Mouse (Mus musculus): Measurements from ENCODE around the gene Hemk1. TPM values are rescaled to one million over a fixed set of nuclear protein-coding genes. Genes with fewer than 3 reads are reported as not detected.

The Hemk1 gene
- polyA plus RNA-seq, 1 experiment: 25.5 TPM

DNA sequence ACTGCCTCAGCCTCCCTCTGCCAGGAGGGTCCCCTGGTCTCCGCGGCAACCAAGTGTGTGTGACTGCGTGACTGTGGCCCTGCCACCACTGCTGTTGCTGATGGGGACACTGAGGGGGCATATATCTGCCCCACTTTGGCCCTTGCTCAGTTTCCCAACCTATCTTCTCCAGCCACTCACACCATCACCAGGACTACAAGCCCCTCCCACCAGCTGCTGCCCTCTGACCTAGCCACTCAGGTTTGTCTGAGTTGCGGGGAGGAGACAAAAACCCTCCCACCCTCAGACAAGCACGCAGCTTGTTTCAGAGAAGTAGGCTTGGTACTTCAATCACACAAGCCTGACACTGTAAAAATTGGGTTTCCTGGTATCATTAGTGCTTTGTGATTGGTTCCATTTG is 37.3 kb upstream of the Hemk1 start:
- DNase-seq: no peak
- Histone ChIP-seq H3K36me3 (ENCODE audit: control insufficient read depth, insufficient read depth, low read length) (no peaks in the 10 kb centered on the region), H3K27ac (ENCODE audit: control insufficient read depth, insufficient read depth, low read length) (no peak overlapping the region), H3K4me1 (replicated peaks; ENCODE audit: control insufficient read depth, insufficient read depth, low read length) (no peaks in the 10 kb centered on the region), H3K4me3 (ENCODE audit: control insufficient read depth, insufficient read depth, low read length) (no peak overlapping the region), H3K27me3 (ENCODE audit: control insufficient read depth, insufficient read depth, low read length) (peaks cover 15% of the 10 kb centered on the region)
- WGBS: 40% methylated on average over 5 of the region's 5 CpGs
- TF ChIP-seq CTCF (IDR thresholded peaks at IDR 0.05; ENCODE audit: borderline replicate concordance, control insufficient read depth, extremely low read depth, insufficient read depth, low read length, poor library complexity) (no peak), POLR2A (IDR thresholded peaks at IDR 0.05; ENCODE audit: control insufficient read depth, extremely low read depth, insufficient read depth, low read length, poor library complexity) (no peak)

DNA sequence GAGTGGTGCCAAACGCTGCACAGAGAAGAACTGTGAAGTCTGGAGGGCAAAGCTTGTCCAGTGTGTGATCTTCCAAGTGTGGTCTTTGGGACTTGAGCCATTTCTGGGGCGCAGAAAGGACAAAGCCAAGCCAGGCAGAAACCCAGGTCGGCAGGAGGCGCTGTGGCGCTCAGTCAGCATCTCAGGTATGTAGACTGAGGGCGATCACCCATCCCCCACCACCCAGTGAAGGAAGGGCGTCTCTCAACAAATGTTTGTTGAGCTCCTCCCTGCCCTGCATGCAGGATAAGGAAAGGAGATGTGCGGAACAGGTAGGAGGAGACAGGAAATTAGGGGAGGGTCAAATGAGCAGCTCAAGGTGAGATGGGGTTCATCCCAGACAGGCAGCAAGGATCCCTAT is 36.5 kb upstream of the Hemk1 start:
- WGBS: 31% methylated on average over 8 of the region's 8 CpGs
- Histone ChIP-seq H3K27ac (ENCODE audit: control insufficient read depth, insufficient read depth, low read length) (no peak overlapping the region), H3K4me1 (replicated peaks; ENCODE audit: control insufficient read depth, insufficient read depth, low read length) (no peaks in the 10 kb centered on the region), H3K4me3 (ENCODE audit: control insufficient read depth, insufficient read depth, low read length) (no peak overlapping the region), H3K36me3 (ENCODE audit: control insufficient read depth, insufficient read depth, low read length) (no peaks in the 10 kb centered on the region), H3K27me3 (ENCODE audit: control insufficient read depth, insufficient read depth, low read length) (peaks cover 14% of the 10 kb centered on the region)
- TF ChIP-seq POLR2A (IDR thresholded peaks at IDR 0.05; ENCODE audit: control insufficient read depth, extremely low read depth, insufficient read depth, low read length, poor library complexity): no peak
- 0 out of 2 replicates have a peak, but pooled peaks have one; percentile 15 for TF ChIP-seq CTCF (IDR thresholded peaks at IDR 0.05; ENCODE audit: borderline replicate concordance, control insufficient read depth, extremely low read depth, insufficient read depth, low read length, poor library complexity)
- peak; percentile 18 for DNase-seq

DNA sequence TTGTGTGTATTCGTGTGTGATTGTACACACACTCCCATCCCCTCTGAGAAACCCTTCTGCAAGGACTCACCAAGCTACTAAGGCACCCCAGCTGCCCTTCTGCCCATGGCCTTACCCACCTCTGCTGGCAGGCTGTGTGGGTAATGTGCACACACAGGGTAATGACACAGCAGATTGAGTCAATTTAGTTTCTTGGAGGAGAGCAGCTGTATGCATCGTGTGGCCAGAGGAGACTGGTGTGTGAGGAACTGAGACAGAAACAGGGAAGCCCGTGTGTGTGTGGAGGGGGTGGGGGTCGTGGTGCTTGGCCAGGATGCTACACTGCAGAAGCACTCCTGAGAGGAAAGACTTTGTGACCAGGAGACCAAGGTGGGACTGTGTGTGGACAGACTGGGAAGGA is 34.3 kb upstream of the Hemk1 start:
- no peak for DNase-seq
- no peaks in the 10 kb centered on the region for H3K36me3 ChIP-seq (ENCODE audit: control insufficient read depth, insufficient read depth, low read length)
- H3K4me3 ChIP-seq (ENCODE audit: control insufficient read depth, insufficient read depth, low read length): no peak overlapping the region
- H3K4me1 ChIP-seq (replicated peaks; ENCODE audit: control insufficient read depth, insufficient read depth, low read length): no peaks in the 10 kb centered on the region
- TF ChIP-seq POLR2A (IDR thresholded peaks at IDR 0.05; ENCODE audit: control insufficient read depth, extremely low read depth, insufficient read depth, low read length, poor library complexity): no peak
- TF ChIP-seq CTCF (IDR thresholded peaks at IDR 0.05; ENCODE audit: borderline replicate concordance, control insufficient read depth, extremely low read depth, insufficient read depth, low read length, poor library complexity): no peak
- no peak overlapping the region for H3K27ac ChIP-seq (ENCODE audit: control insufficient read depth, insufficient read depth, low read length)
- WGBS: 2% methylated on average over 4 of the region's 4 CpGs
- peaks cover under 1% of the 10 kb centered on the region; the same call in 1 of the 2 replicates for H3K27me3 ChIP-seq (ENCODE audit: control insufficient read depth, insufficient read depth, low read length)

DNA sequence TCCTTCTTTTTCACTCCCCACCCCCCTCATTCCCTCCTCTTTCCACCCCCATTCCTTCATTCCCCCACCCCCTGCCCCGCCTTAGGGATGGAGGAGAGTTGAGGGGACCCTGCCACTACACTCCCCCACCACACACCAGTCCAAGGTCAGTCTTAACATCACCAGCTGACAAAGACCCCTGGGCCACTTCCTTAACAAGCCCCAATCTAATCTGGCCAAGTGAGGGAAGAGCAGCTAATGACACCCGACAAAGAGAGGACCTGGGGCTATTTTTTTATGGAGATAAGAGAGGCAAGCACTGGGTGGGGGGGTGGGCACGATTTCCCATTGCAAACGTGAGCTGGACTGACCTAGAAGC is 31.9 kb upstream of the Hemk1 start:
- no peak for TF ChIP-seq POLR2A (IDR thresholded peaks at IDR 0.05; ENCODE audit: control insufficient read depth, extremely low read depth, insufficient read depth, low read length, poor library complexity)
- TF ChIP-seq CTCF (IDR thresholded peaks at IDR 0.05; ENCODE audit: borderline replicate concordance, control insufficient read depth, extremely low read depth, insufficient read depth, low read length, poor library complexity): no peak
- no peak overlapping the region for H3K4me3 ChIP-seq (ENCODE audit: control insufficient read depth, insufficient read depth, low read length)
- no peak overlapping the region for H3K27ac ChIP-seq (ENCODE audit: control insufficient read depth, insufficient read depth, low read length)
- 52% methylated on average over 4 of the region's 4 CpGs for WGBS
- no peaks in the 10 kb centered on the region for H3K36me3 ChIP-seq (ENCODE audit: control insufficient read depth, insufficient read depth, low read length)
- no peaks in the 10 kb centered on the region for H3K4me1 ChIP-seq (replicated peaks; ENCODE audit: control insufficient read depth, insufficient read depth, low read length)
- H3K27me3 ChIP-seq (ENCODE audit: control insufficient read depth, insufficient read depth, low read length): no peaks in the 10 kb centered on the region
- DNase-seq: no peak

DNA sequence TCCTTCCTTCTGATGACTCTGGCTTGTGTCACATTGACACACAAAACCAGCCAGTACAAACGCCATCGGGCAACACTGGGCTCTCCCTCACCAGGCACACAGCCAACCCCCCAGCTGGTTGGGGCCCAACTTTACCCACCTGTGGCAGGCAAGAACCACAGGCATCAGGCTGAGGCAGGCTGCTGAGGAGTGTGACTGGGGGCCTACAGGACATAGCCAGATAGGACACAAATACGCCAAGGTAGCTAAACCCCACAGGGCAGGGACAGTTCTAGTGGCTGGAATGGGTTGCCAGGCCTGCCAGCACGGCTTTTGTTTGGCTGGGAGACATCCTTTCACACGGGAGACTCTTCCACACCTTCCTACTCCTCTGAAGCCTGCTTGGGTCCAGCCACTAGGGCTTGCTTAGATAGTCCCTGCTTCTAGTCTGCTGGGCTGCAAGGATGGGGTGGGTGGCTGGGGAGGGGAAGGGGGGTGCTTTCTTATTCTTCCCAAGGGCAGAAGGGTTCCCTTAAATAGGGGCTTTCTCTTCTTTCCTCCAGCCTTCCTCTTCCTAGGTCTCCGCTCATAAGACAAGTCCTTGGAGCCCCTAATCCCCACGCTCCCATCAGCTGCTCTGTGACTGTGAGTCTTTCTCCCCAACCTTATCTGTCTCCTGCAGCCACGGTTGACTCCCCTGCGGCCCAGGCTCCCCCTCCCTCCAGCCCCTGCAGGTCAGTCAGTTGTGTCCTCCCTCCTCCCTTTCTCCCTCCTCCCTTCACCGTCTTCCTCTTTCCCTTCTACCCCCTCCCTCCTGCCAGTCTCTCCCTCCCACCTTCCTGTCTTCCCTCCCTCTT is 31.3 kb upstream of the Hemk1 start:
- Histone ChIP-seq H3K4me3 (ENCODE audit: control insufficient read depth, insufficient read depth, low read length) (no peak overlapping the region), H3K27me3 (ENCODE audit: control insufficient read depth, insufficient read depth, low read length) (no peaks in the 10 kb centered on the region), H3K4me1 (replicated peaks; ENCODE audit: control insufficient read depth, insufficient read depth, low read length) (no peaks in the 10 kb centered on the region), H3K27ac (ENCODE audit: control insufficient read depth, insufficient read depth, low read length) (no peak overlapping the region), H3K36me3 (ENCODE audit: control insufficient read depth, insufficient read depth, low read length) (no peaks in the 10 kb centered on the region)
- TF ChIP-seq POLR2A (IDR thresholded peaks at IDR 0.05; ENCODE audit: control insufficient read depth, extremely low read depth, insufficient read depth, low read length, poor library complexity): no peak
- TF ChIP-seq CTCF (IDR thresholded peaks at IDR 0.05; ENCODE audit: borderline replicate concordance, control insufficient read depth, extremely low read depth, insufficient read depth, low read length, poor library complexity): no peak
- 42% methylated on average over 10 of the region's 10 CpGs for WGBS
- DNase-seq: no peak

DNA sequence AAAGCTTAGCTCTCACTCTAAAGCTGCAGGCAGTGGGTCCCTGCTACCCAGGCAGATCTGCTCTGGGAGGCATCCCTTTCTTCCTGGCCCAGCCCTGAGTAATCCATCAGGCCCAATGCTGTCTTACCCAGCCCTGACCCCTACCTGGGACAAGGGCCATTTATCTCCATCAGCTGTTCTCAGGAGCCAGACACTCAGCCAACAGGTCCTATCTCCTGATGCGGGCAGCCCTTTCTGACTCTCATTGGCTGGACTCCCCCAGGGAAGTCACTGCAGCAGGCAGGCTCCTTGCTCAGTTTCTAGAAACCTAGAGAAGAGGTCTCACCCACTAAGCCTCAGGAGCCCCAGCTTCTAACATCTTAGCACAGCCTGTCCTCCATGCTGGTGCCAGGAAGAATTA is 30.2 kb upstream of the Hemk1 start:
- Histone ChIP-seq H3K27ac (ENCODE audit: control insufficient read depth, insufficient read depth, low read length) (no peak overlapping the region), H3K27me3 (ENCODE audit: control insufficient read depth, insufficient read depth, low read length) (no peaks in the 10 kb centered on the region), H3K36me3 (ENCODE audit: control insufficient read depth, insufficient read depth, low read length) (no peaks in the 10 kb centered on the region), H3K4me3 (ENCODE audit: control insufficient read depth, insufficient read depth, low read length) (no peak overlapping the region), H3K4me1 (replicated peaks; ENCODE audit: control insufficient read depth, insufficient read depth, low read length) (no peaks in the 10 kb centered on the region)
- no peak for TF ChIP-seq CTCF (IDR thresholded peaks at IDR 0.05; ENCODE audit: borderline replicate concordance, control insufficient read depth, extremely low read depth, insufficient read depth, low read length, poor library complexity)
- TF ChIP-seq POLR2A (IDR thresholded peaks at IDR 0.05; ENCODE audit: control insufficient read depth, extremely low read depth, insufficient read depth, low read length, poor library complexity): no peak
- DNase-seq: no peak
- WGBS: 100% methylated on average over 1 of the region's 1 CpGs

All from thymus, adult 2 months (tissue).